Mouse (Mus musculus): ENCODE data around the gene Tst. TPM values are rescaled to one million over a fixed set of nuclear protein-coding genes. Genes with fewer than 3 reads are reported as not detected.

Tst gene
- polyA plus RNA-seq, 1 experiment from 2014 or later: 10.4 TPM

DNA sequence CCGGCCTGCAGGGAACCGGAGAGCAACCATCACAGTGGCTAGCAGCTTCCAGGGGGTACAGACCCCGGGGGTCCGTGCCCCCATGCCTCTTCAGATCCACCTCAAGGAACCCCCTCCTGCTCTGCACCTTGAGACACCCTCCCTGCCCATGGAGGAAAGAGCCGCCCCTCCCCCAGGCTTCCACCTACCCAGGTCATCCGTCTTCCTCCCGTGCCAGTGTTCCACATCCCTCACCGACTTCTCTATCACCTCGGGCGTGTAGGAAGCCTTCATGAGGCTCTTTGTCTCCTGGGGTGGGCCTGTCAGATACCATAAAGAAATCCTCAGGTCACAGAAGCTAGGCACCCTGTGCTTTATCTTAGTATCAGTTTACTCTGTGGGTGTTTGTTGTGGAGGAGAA, 27.2 kb downstream of the Tst start:
- Histone ChIP-seq H3K4me3 (no peak overlapping the region), H3K9me3 (no peaks in the 10 kb centered on the region), H3K4me1 (peaks cover 7% of the 10 kb centered on the region), H3K36me3 (replicated peaks) (no peaks in the 10 kb centered on the region), H3K27me3 (replicated peaks; ENCODE audit: low read depth, poor library complexity, severe bottlenecking) (no peaks in the 10 kb centered on the region), H3K27ac (replicated peaks) (no peak overlapping the region)
- 89% methylated on average over 10 of the region's 10 CpGs for WGBS
- no peak for DNase-seq (ENCODE audit: low spot score)

DNA sequence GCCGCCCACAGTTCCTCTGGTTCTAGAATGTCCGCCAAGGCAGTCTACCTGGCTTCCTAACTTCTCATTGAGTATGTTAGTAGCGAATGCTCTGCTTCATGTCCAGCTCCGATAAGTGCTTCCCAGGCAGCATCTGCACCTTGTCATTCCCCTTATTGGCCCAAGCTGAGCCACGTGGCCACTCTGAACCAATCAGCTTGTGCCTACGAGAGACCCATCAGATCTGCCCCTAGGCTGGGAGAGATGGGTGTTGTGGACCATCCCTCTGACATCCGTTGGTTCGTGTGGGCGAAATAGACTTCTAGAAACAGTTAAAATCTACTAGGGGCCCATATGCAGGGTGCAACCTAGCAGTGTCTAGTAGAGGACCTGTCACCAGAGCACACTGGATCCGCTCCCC, 27.8 kb downstream of the Tst start:
- no peak for DNase-seq (ENCODE audit: low spot score)
- WGBS: 86% methylated on average over 10 of the region's 10 CpGs

DNA sequence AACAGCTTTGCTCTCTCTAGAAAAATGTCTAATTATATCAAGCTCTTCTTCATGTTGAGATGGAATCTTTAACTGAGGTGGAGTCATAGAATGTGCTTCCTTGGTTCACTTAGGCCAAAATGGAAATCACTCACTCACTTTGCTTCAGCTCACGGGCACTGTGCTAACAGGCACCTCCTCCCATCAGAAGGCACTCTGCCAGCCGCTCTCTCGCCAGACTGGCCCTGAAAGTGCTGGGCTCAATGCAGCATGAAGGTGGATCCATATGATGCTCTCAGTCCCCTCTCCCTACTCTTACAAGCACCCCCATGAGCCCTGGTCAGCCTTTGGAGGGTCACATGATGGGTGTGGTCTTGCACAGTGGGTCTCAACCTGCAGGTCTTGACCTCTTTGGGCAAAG, 31.5 kb downstream of the Tst start:
- 86% methylated on average over 3 of the region's 3 CpGs for WGBS
- peaks cover 7% of the 10 kb centered on the region for H3K4me1 ChIP-seq
- no peaks in the 10 kb centered on the region for H3K9me3 ChIP-seq
- no peaks in the 10 kb centered on the region for H3K36me3 ChIP-seq (replicated peaks)
- H3K27ac ChIP-seq (replicated peaks): no peak overlapping the region
- H3K27me3 ChIP-seq (replicated peaks; ENCODE audit: low read depth, poor library complexity, severe bottlenecking): peaks cover 13% of the 10 kb centered on the region
- no peak overlapping the region for H3K4me3 ChIP-seq
- no peak for DNase-seq (ENCODE audit: low spot score)

More for the DNA sequence above, 27.8 kb downstream of the Tst start:
- Histone ChIP-seq H3K4me1 (peaks cover 7% of the 10 kb centered on the region), H3K27me3 (replicated peaks; ENCODE audit: low read depth, poor library complexity, severe bottlenecking) (no peaks in the 10 kb centered on the region), H3K9me3 (no peaks in the 10 kb centered on the region), H3K36me3 (replicated peaks) (no peaks in the 10 kb centered on the region), H3K4me3 (no peak overlapping the region), H3K27ac (replicated peaks) (no peak overlapping the region)

- Histone ChIP-seq H3K4me1 (peaks cover 7% of the 10 kb centered on the region), H3K9me3 (no peaks in the 10 kb centered on the region), H3K36me3 (replicated peaks) (no peaks in the 10 kb centered on the region), H3K4me3 (no peak overlapping the region), H3K27me3 (replicated peaks; ENCODE audit: low read depth, poor library complexity, severe bottlenecking) (peaks cover 22% of the 10 kb centered on the region), H3K27ac (replicated peaks) (no peak overlapping the region)
- DNase-seq (ENCODE audit: low spot score): no peak
- WGBS: 75% methylated on average over 3 of the region's 3 CpGs
These were observed 32.9 kb downstream of the Tst start for GRCm38 (mm10) chr15:78372796-78373195.

DNA sequence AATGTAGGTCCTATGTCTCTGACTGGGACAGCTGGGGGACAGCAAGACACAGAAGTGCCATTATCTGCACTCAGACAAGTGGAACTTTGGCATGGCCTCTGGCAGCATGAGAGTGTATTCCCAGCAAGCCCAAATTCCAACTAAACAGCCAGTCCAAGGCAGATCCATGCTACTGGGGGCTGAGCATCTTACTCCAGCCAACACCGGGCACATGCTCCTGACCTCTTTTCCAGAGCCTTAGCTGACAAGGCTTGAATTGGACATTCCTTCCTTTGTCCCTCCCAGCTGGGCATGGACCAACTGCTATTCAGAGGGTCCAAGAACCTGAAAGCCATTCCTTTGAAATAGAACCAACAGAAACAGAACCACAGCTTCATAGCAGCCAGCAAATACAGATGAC, 36.1 kb downstream of the Tst start:
- Histone ChIP-seq H3K27me3 (replicated peaks; ENCODE audit: low read depth, poor library complexity, severe bottlenecking) (peaks cover 28% of the 10 kb centered on the region), H3K36me3 (replicated peaks) (no peaks in the 10 kb centered on the region), H3K27ac (replicated peaks) (no peak overlapping the region), H3K9me3 (no peaks in the 10 kb centered on the region), H3K4me3 (no peak overlapping the region), H3K4me1 (peaks cover 4% of the 10 kb centered on the region; the same call in 1 of the 2 replicates)
- 70% methylated on average over 1 of the region's 1 CpGs for WGBS
- no peak for DNase-seq (ENCODE audit: low spot score)

- Histone ChIP-seq H3K4me3 (no peak overlapping the region), H3K27me3 (replicated peaks; ENCODE audit: low read depth, poor library complexity, severe bottlenecking) (peaks cover 28% of the 10 kb centered on the region), H3K9me3 (no peaks in the 10 kb centered on the region), H3K36me3 (replicated peaks) (no peaks in the 10 kb centered on the region), H3K27ac (replicated peaks) (no peak overlapping the region), H3K4me1 (no peaks in the 10 kb centered on the region; the same call in 1 of the 2 replicates)
- peak; percentile 64 for DNase-seq (ENCODE audit: low spot score)
- WGBS: 12% methylated on average over 8 of the region's 8 CpGs
These were observed 36.8 kb downstream of the Tst start for GRCm38 (mm10) chr15:78368926-78369346.

GRCm38 (mm10) chr15:78367811-78368210, 37.9 kb downstream of the Tst start:
- 70% methylated on average over 3 of the region's 3 CpGs for WGBS
- H3K27ac ChIP-seq (replicated peaks): no peak overlapping the region

DNA sequence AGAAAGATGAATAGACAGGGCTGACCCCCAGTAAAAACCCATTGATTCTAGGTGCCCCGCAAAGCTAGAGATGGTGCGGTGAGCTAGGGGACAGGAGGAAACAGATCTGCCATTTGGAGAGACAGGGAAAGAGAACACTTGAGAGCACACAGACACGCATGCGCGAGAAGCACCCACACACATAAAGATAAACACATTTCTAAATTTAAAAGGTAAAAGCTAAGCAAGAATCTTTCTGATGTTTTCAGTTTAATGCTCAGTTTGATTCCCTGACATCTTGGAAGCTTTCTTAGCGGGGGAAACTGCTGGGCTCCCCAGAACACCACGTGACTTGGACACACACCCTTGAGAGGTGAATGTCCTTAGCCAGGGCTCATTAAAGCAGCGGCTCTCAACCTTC, 38.8 kb downstream of the Tst start:
- H3K27me3 ChIP-seq (replicated peaks; ENCODE audit: low read depth, poor library complexity, severe bottlenecking): peaks cover 28% of the 10 kb centered on the region
- no peak overlapping the region for H3K27ac ChIP-seq (replicated peaks)
- no peak for DNase-seq (ENCODE audit: low spot score)
- no peak overlapping the region for H3K4me3 ChIP-seq
- peaks cover 3% of the 10 kb centered on the region; the same call in 1 of the 2 replicates for H3K9me3 ChIP-seq
- no peaks in the 10 kb centered on the region; the same call in 1 of the 2 replicates for H3K4me1 ChIP-seq
- WGBS: 81% methylated on average over 8 of the region's 8 CpGs
- no peaks in the 10 kb centered on the region for H3K36me3 ChIP-seq (replicated peaks)

More at GRCm38 (mm10) chr15:78367811-78368210, 37.9 kb downstream of the Tst start:
- Histone ChIP-seq H3K4me3 (no peak overlapping the region), H3K4me1 (no peaks in the 10 kb centered on the region; the same call in 1 of the 2 replicates), H3K36me3 (replicated peaks) (no peaks in the 10 kb centered on the region), H3K27me3 (replicated peaks; ENCODE audit: low read depth, poor library complexity, severe bottlenecking) (peaks cover 28% of the 10 kb centered on the region), H3K9me3 (no peaks in the 10 kb centered on the region)
- no peak for DNase-seq (ENCODE audit: low spot score)

- peaks cover 3% of the 10 kb centered on the region; the same call in 1 of the 2 replicates for H3K9me3 ChIP-seq
- H3K36me3 ChIP-seq (replicated peaks): no peaks in the 10 kb centered on the region
- H3K27ac ChIP-seq (replicated peaks): no peak overlapping the region
- H3K4me3 ChIP-seq: no peak overlapping the region
- no peaks in the 10 kb centered on the region; the same call in 1 of the 2 replicates for H3K4me1 ChIP-seq
- peaks cover 28% of the 10 kb centered on the region for H3K27me3 ChIP-seq (replicated peaks; ENCODE audit: low read depth, poor library complexity, severe bottlenecking)
- WGBS: 79% methylated on average over 2 of the region's 2 CpGs
- no peak for DNase-seq (ENCODE audit: low spot score)
These were observed 39.8 kb downstream of the Tst start for GRCm38 (mm10) chr15:78365916-78366315.

GRCm38 (mm10) chr15:78355548-78355947, 50.2 kb downstream of the Tst start:
- 85% methylated on average over 5 of the region's 5 CpGs for WGBS
- Histone ChIP-seq H3K4me3 (no peak overlapping the region), H3K9me3 (no peaks in the 10 kb centered on the region), H3K36me3 (replicated peaks) (no peaks in the 10 kb centered on the region), H3K27me3 (replicated peaks; ENCODE audit: low read depth, poor library complexity, severe bottlenecking) (no peaks in the 10 kb centered on the region), H3K4me1 (no peaks in the 10 kb centered on the region), H3K27ac (replicated peaks) (no peak overlapping the region)
- DNase-seq (ENCODE audit: low spot score): no peak

DNA sequence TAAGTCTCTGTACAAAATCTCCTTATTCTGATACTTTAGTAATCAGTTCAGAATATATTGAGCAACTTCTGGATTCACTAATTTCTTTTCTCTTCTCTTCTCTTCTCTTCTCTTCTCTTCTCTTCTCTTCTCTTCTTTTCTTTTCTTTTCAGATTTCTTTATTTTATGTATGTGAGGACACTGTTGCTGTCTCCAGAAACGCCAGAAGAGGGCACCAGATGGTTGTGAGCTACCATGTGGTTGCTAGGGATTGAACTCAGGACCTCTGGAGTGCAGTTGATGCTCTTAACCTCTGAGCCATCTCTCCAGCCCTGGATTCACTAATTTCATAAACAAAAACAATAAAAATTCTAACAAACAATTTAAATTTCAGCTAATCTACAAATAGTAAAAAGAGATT, 50.7 kb downstream of the Tst start:
- Histone ChIP-seq H3K27me3 (replicated peaks; ENCODE audit: low read depth, poor library complexity, severe bottlenecking) (no peaks in the 10 kb centered on the region), H3K27ac (replicated peaks) (no peak overlapping the region), H3K36me3 (replicated peaks) (no peaks in the 10 kb centered on the region), H3K9me3 (no peaks in the 10 kb centered on the region), H3K4me1 (no peaks in the 10 kb centered on the region), H3K4me3 (no peak overlapping the region)
- DNase-seq (ENCODE audit: low spot score): peak; percentile 19
- 0% methylated on average over 1 of the region's 1 CpGs for WGBS

DNA sequence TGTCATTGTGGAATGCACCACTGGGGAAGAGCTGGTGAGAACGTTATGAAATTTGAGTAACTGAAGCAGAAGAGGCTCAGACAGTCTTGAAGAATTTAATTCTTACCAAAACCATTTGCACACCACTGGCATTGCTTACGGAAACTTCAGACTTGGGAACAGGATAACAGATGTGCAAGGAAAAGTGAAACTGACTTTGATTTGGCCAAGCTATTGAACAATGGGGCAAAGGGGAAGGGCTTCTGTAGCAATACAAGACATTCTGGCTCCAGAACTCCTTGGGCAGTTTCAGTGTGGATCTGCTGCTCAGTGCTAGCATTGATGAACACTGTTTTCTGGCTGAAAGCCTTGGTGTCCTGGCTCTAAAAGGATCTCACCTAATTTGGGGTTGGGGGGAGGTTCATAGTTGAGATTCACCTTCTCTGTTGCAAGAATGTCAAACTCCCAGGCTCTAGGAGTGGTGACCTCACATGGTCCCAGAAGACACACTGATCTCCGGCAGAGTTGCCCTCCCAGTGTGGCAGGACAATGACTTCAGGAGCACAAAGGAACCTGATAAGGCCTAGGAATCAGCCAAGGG, 54.0 kb downstream of the Tst start:
- DNase-seq (ENCODE audit: low spot score): no peak
- H3K9me3 ChIP-seq: no peaks in the 10 kb centered on the region
- H3K36me3 ChIP-seq (replicated peaks): no peaks in the 10 kb centered on the region
- H3K4me3 ChIP-seq: no peak overlapping the region
- no peaks in the 10 kb centered on the region for H3K27me3 ChIP-seq (replicated peaks; ENCODE audit: low read depth, poor library complexity, severe bottlenecking)
- 66% methylated on average over 3 of the region's 3 CpGs for WGBS
- H3K27ac ChIP-seq (replicated peaks): no peak overlapping the region
- no peaks in the 10 kb centered on the region for H3K4me1 ChIP-seq

All from embryonic facial prominence, embryonic 10.5 days (tissue).